Mouse (Mus musculus) heart, postnatal 0 days (tissue): ENCODE measurements at regions not wholly inside any gene's neighbourhood (a gene's known extent, or its start where the extent isn't known, plus 50 kb on each side); places are given as distances from the start of the nearest gene placed in this dataset.

Source experiments
- ATAC-seq: fragments of 200-750 bp; cut with Nextera tagmentation; 2 replicates; pipeline ENCODE4 v1.8.0; 2017; ENCODE audit warnings: low read depth, moderate number of reproducible peaks, moderate library complexity; ENCODE audit not compliant: insufficient read depth
- DNase-seq: peaks from one replicate; pipeline ENCODE4 v3.0.0-alpha.2; 2016; ENCODE audit warnings: low spot score
- H3K27ac ChIP-seq: fragments of 300-500 bp; sonication (generic); 2 replicates; pipeline ENCODE4 v1.5.1; 2014; ENCODE audit warnings: low read depth, mild to moderate bottlenecking
- H3K27me3 ChIP-seq: fragments of 300-500 bp; sonication (generic); 2 replicates; pipeline ENCODE4 v1.6.1; 2014; ENCODE audit warnings: low read length, mixed read lengths; ENCODE audit not compliant: control insufficient read depth, insufficient read depth
- H3K36me3 ChIP-seq: fragments of 300-500 bp; sonication (generic); replicated peaks from 2 replicates; pipeline ENCODE4 v1.6.1; 2014; ENCODE audit warnings: low read length, mixed read lengths; ENCODE audit not compliant: control insufficient read depth, insufficient read depth
- H3K4me1 ChIP-seq: fragments of 300-500 bp; sonication (generic); 2 replicates; pipeline ENCODE4 v1.6.1; 2014; ENCODE audit warnings: antibody characterized with exemption; ENCODE audit not compliant: control insufficient read depth, insufficient read depth
- H3K4me2 ChIP-seq: fragments of 300-500 bp; sonication (generic); 2 replicates; pipeline ENCODE4 v1.6.1; 2014; ENCODE audit warnings: low read depth, mild to moderate bottlenecking, low read length, moderate library complexity
- H3K4me3 ChIP-seq: fragments of 300-500 bp; sonication (generic); 2 replicates; pipeline ENCODE4 v1.5.1; 2014; ENCODE audit warnings: low read depth, low read length
- H3K9ac ChIP-seq: fragments of 300-500 bp; sonication (generic); replicated peaks from 2 replicates; pipeline ENCODE4 v1.6.1; 2014; ENCODE audit warnings: low read depth, low read length, mixed read lengths
- H3K9me3 ChIP-seq: fragments of 300-500 bp; sonication (generic); replicated peaks from 2 replicates; pipeline ENCODE4 v1.6.1; 2016; ENCODE audit warnings: low read length; ENCODE audit not compliant: control insufficient read depth
- CTCF ChIP-seq: IDR thresholded peaks from 2 replicates; pipeline ENCODE4 v1.5.1; 2016; ENCODE audit warnings: antibody characterized with exemption, control low read depth, low read depth
- EP300 ChIP-seq: IDR thresholded peaks from 2 replicates; pipeline ENCODE4 v1.6.1; 2016; ENCODE audit warnings: antibody characterized with exemption, low read depth
- WGBS: fragments of 180-500 bp; shearing (Covaris S2); extraction: QIAGEN DNeasy Blood & Tissue Kit; methylation state at CpG from one replicate; pipeline ENCODE4 v1.1.7; 2014; 5-methylcytosine and 5-hydroxymethylcytosine counted together

GRCm38 (mm10) chr9:98684336-98684735, 82.9 kb upstream of the Mrps22 start:
- Histone ChIP-seq H3K27me3 (no peaks in the 10 kb centered on the region), H3K4me2 (no peak overlapping the region), H3K9ac (no peak overlapping the region), H3K4me1 (no peaks in the 10 kb centered on the region), H3K9me3 (no peaks in the 10 kb centered on the region), H3K27ac (no peak overlapping the region), H3K4me3 (no peak overlapping the region), H3K36me3 (no peaks in the 10 kb centered on the region)
- TF ChIP-seq EP300 (no peak), CTCF (no peak)
- ATAC-seq: no peak
- 84% methylated on average over 6 of the region's 6 CpGs for WGBS
- DNase-seq: no peak

- no peaks in the 10 kb centered on the region for H3K36me3 ChIP-seq
- H3K4me1 ChIP-seq: no peaks in the 10 kb centered on the region
- no peak overlapping the region for H3K9ac ChIP-seq
- no peaks in the 10 kb centered on the region for H3K9me3 ChIP-seq
- no peak overlapping the region for H3K4me2 ChIP-seq
- WGBS: 49% methylated on average over 7 of the region's 7 CpGs
- H3K27me3 ChIP-seq: no peaks in the 10 kb centered on the region
- ATAC-seq: no peak
- no peak overlapping the region for H3K4me3 ChIP-seq
- no peak overlapping the region for H3K27ac ChIP-seq
- no peak for DNase-seq
- TF ChIP-seq EP300: no peak
- 0 out of 2 replicates have a peak, but pooled peaks have one; percentile 0 for TF ChIP-seq CTCF
These were observed 74.2 kb upstream of the Mrps22 start for GRCm38 (mm10) chr9:98675612-98676011.

GRCm38 (mm10) chr9:98673461-98674114, 72.1 kb upstream of the Mrps22 start:
- Histone ChIP-seq H3K27me3 (no peaks in the 10 kb centered on the region), H3K4me3 (no peak overlapping the region), H3K4me1 (no peaks in the 10 kb centered on the region), H3K27ac (no peak overlapping the region), H3K4me2 (no peak overlapping the region), H3K9me3 (no peaks in the 10 kb centered on the region), H3K36me3 (no peaks in the 10 kb centered on the region), H3K9ac (no peak overlapping the region)
- WGBS: 71% methylated on average over 13 of the region's 13 CpGs
- no peak for ATAC-seq
- no peak for DNase-seq
- TF ChIP-seq CTCF (no peak), EP300 (no peak)

GRCm38 (mm10) chr9:98672361-98672760, 70.9 kb upstream of the Mrps22 start:
- DNase-seq (no peak), ATAC-seq (no peak)
- WGBS: 40% methylated on average over 9 of the region's 9 CpGs
- H3K27me3 ChIP-seq: no peaks in the 10 kb centered on the region
- no peaks in the 10 kb centered on the region for H3K9me3 ChIP-seq
- no peak overlapping the region for H3K27ac ChIP-seq
- TF ChIP-seq EP300 (no peak), CTCF (no peak)
- H3K4me1 ChIP-seq: no peaks in the 10 kb centered on the region
- no peaks in the 10 kb centered on the region for H3K36me3 ChIP-seq
- H3K4me3 ChIP-seq: no peak overlapping the region
- H3K4me2 ChIP-seq: no peak overlapping the region
- no peak overlapping the region for H3K9ac ChIP-seq

GRCm38 (mm10) chr9:98668423-98669330, 67.2 kb upstream of the Mrps22 start:
- H3K36me3 ChIP-seq: no peaks in the 10 kb centered on the region
- no peak overlapping the region for H3K4me3 ChIP-seq
- ATAC-seq (no peak), DNase-seq (no peak)
- WGBS: 71% methylated on average over 23 of the region's 23 CpGs
- H3K9ac ChIP-seq: no peak overlapping the region
- H3K9me3 ChIP-seq: no peaks in the 10 kb centered on the region
- no peak for TF ChIP-seq CTCF
- no peak for TF ChIP-seq EP300
- H3K27me3 ChIP-seq: no peaks in the 10 kb centered on the region
- no peak overlapping the region for H3K4me2 ChIP-seq
- no peak overlapping the region for H3K27ac ChIP-seq
- no peaks in the 10 kb centered on the region for H3K4me1 ChIP-seq
